Comparison of ENCODE assay signal across 11 mouse cellular contexts in the genomic region with DNA sequence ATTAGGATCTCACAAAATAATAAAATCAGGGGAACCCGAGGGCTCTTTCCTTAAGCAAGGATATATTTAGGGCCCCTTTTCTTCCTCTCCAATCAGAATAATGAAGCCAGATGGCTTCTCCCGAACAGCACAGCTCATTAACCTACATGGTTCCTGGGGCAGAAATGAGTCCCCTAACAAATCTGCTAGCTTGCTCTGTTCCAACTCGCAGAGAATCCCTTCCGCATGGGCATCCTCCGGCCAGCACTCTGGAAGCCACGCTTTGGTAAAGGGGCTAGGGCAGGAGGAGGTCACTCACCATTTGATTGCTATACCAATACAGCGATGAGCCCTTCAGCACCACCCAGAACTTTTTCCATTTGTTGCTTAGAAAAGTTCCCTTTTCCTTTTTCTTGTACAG.
A peak's percentile ranks its signal among the peaks of the same experiment; 100 is the strongest.
DNase-seq lines count a peak whose midpoint lies in the region; ATAC-seq lines count a peak whose summit lies in the region.
"Had no signal": no experiment of that assay in that cellular context is flagged by ENCODE, and none has a peak within 500 bp of the region (broad histone marks: within the 10 kb centered on the region; RNA-seq: fewer than 3 reads in every experiment).

No protein-coding gene starts in this region.

- H3K4me2 ChIP-seq in embryonic facial prominence, embryonic 14.5 days (ENCODE audit: low read depth, low read length): no peak overlapping the region
- H3K4me2 ChIP-seq in midbrain, embryonic 16.5 days (ENCODE audit: low read length): peak overlapping the region; percentile 52

- H3K36me3 ChIP-seq in embryonic facial prominence, embryonic 14.5 days (ENCODE audit: control insufficient read depth, insufficient read depth, low read length): no peaks in the 10 kb centered on the region
- H3K36me3 ChIP-seq in embryonic facial prominence, embryonic 10.5 days (replicated peaks): no peaks in the 10 kb centered on the region
- peaks cover 4% of the 10 kb centered on the region for H3K36me3 ChIP-seq in megakaryocyte, embryonic 14.5 days (replicated peaks; ENCODE audit: low read length)
- no peaks in the 10 kb centered on the region for H3K36me3 ChIP-seq in midbrain, embryonic 16.5 days (ENCODE audit: control insufficient read depth, insufficient read depth, low read length)

- no peaks in the 10 kb centered on the region for H3K9me3 ChIP-seq in embryonic facial prominence, embryonic 14.5 days (ENCODE audit: control insufficient read depth, low read length)
- H3K9me3 ChIP-seq in embryonic facial prominence, embryonic 10.5 days: no peaks in the 10 kb centered on the region
- H3K9me3 ChIP-seq in megakaryocyte, embryonic 14.5 days: peaks cover 4% of the 10 kb centered on the region; the same call in 1 of the 2 replicates
- no peaks in the 10 kb centered on the region for H3K9me3 ChIP-seq in midbrain, embryonic 16.5 days (replicated peaks; ENCODE audit: control insufficient read depth, low read length, poor library complexity, severe bottlenecking)

- H3K9ac ChIP-seq in embryonic facial prominence, embryonic 14.5 days (ENCODE audit: low read depth, low read length): no peak overlapping the region
- H3K9ac ChIP-seq in midbrain, embryonic 16.5 days (ENCODE audit: low read depth, low read length): 0 out of 2 replicates have a peak overlapping the region, but pooled peaks have one; percentile 30

- DNase-seq in embryonic facial prominence, embryonic 14.5 days (ENCODE audit: low spot score): no peak
- DNase-seq in embryonic facial prominence, embryonic 10.5 days (ENCODE audit: low spot score): no peak
- peak; percentile 78 to 80 for DNase-seq in cerebellum, postnatal 25 days
- DNase-seq in gastrocnemius, adult 8-10 months (ENCODE audit: low spot score in 2 of 2): no peak
- DNase-seq: lung, postnatal 4 days; right cerebral cortex, postnatal 14 days had no signal

- no peak overlapping the region for H3K4me3 ChIP-seq in embryonic facial prominence, embryonic 14.5 days (ENCODE audit: low read depth, low read length)
- H3K4me3 ChIP-seq in embryonic facial prominence, embryonic 10.5 days: no peak overlapping the region
- H3K4me3 ChIP-seq in megakaryocyte, embryonic 14.5 days (replicated peaks): peak overlapping the region; percentile 77
- H3K4me3 ChIP-seq in midbrain, embryonic 16.5 days (ENCODE audit: low read depth, low read length): peak overlapping the region; percentile 31
- H3K4me3 ChIP-seq: erythroblast, embryonic 14.5 days had no signal

- ATAC-seq in embryonic facial prominence, embryonic 14.5 days (ENCODE audit: low read depth): peak; percentile 71; the same call in 1 of the 2 replicates
- ATAC-seq in megakaryocyte, adult 5-6 weeks (ENCODE audit: poor library complexity, severe bottlenecking): no peak; the same call in 1 of the 2 replicates
- ATAC-seq in midbrain, embryonic 16.5 days: 0 out of 2 replicates have a peak, but pooled peaks have one; percentile 20
- ATAC-seq in granulocyte monocyte progenitor cell, adult 5-6 weeks (replicated peaks; ENCODE audit: poor library complexity, severe bottlenecking): no peak

- H3K4me1 ChIP-seq in embryonic facial prominence, embryonic 14.5 days (ENCODE audit: control insufficient read depth, insufficient read depth, low read length): no peaks in the 10 kb centered on the region
- peaks cover 5% of the 10 kb centered on the region for H3K4me1 ChIP-seq in embryonic facial prominence, embryonic 10.5 days
- H3K4me1 ChIP-seq in megakaryocyte, embryonic 14.5 days: peaks cover 20% of the 10 kb centered on the region
- H3K4me1 ChIP-seq in midbrain, embryonic 16.5 days (ENCODE audit: control insufficient read depth, insufficient read depth, low read length): 0 out of 2 replicates have a peak, but pooled peaks cover 5% of the 10 kb centered on the region

- no peak overlapping the region for H3K27ac ChIP-seq in embryonic facial prominence, embryonic 14.5 days (replicated peaks; ENCODE audit: low read depth, low read length)
- H3K27ac ChIP-seq in embryonic facial prominence, embryonic 10.5 days (replicated peaks): no peak overlapping the region
- no peak overlapping the region for H3K27ac ChIP-seq in midbrain, embryonic 16.5 days (ENCODE audit: low read length)

- no peaks in the 10 kb centered on the region for H3K27me3 ChIP-seq in embryonic facial prominence, embryonic 14.5 days (replicated peaks; ENCODE audit: control insufficient read depth, insufficient read depth, low read length)
- H3K27me3 ChIP-seq in embryonic facial prominence, embryonic 10.5 days (replicated peaks; ENCODE audit: low read depth, poor library complexity, severe bottlenecking): no peaks in the 10 kb centered on the region
- H3K27me3 ChIP-seq in megakaryocyte, embryonic 14.5 days (replicated peaks): no peaks in the 10 kb centered on the region
- H3K27me3 ChIP-seq in midbrain, embryonic 16.5 days (ENCODE audit: control insufficient read depth, insufficient read depth, low read depth, low read length): no peaks in the 10 kb centered on the region

- WGBS in embryonic facial prominence, embryonic 14.5 days: 73% methylated on average over 7 of the region's 7 CpGs
- 77% methylated on average over 7 of the region's 7 CpGs for whole genome bisulfite sequencing in embryonic facial prominence, embryonic 10.5 days
- WGBS in midbrain, embryonic 16.5 days: 64% methylated on average over 7 of the region's 7 CpGs

Comparison
In these comparisons a context has a peak if more than half of its experiments do, and no peak if none do; other contexts are left out.
1. ATAC-seq: peak in embryonic facial prominence, embryonic 14.5 days (single experiment) and midbrain, embryonic 16.5 days (single experiment); none in megakaryocyte, adult 5-6 weeks (single experiment) and granulocyte monocyte progenitor cell, adult 5-6 weeks (single experiment).
2. DNase-seq: peak in cerebellum, postnatal 25 days (2 of 2); none in embryonic facial prominence, embryonic 14.5 days (single experiment), embryonic facial prominence, embryonic 10.5 days (single experiment) and gastrocnemius, adult 8-10 months (0 of 2).
3. H3K4me3 ChIP-seq: peak in megakaryocyte, embryonic 14.5 days (single experiment) and midbrain, embryonic 16.5 days (single experiment); none in embryonic facial prominence, embryonic 14.5 days (single experiment) and embryonic facial prominence, embryonic 10.5 days (single experiment).